Mouse (Mus musculus) thymus, adult 2 months (tissue): Measurements from ENCODE around the gene Sidt2.

Experiments
- CTCF ChIP-seq: fragments of 200-500 bp; IDR thresholded peaks from 2 replicates; pipeline ENCODE4 v1.5.1; 2012; ENCODE audit warnings: mild to moderate bottlenecking, control low read depth, low read length, moderate library complexity, borderline replicate concordance; ENCODE audit not compliant: control insufficient read depth, poor library complexity, insufficient read depth; ENCODE audit errors: extremely low read depth
- POLR2A ChIP-seq: fragments of 200-500 bp; IDR thresholded peaks from 2 replicates; pipeline ENCODE4 v1.6.1; 2012; ENCODE audit warnings: mild to moderate bottlenecking, low read length, control low read depth, moderate library complexity; ENCODE audit not compliant: control insufficient read depth, poor library complexity, insufficient read depth; ENCODE audit errors: extremely low read depth

DNA sequence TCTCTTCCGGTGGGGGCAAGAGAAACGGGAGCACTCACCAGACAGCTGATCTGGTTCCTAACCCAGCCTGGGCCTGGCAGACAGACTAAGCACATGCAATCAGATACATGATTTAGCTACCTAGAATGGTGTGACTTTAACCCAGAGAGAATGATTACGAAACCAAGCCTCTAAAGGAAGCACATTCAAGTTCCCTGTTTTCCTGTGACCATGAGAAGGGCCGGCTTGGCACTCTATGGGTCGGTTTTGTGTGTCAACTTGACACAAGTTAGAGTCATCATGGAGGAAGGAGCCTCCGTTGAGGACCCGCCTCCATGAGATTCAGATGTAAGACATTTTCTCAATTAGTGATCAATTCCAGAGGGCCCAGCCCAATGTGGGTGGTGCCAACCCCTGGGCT lies 4.6 kb upstream of the Sidt2 start:
- TF ChIP-seq POLR2A (no peak), CTCF (no peak)
